Mouse (Mus musculus) lung, postnatal 0 days (tissue): ENCODE results near the gene H2-DMb2.

Source experiments
- CTCF ChIP-seq: IDR thresholded peaks from 2 replicates; pipeline ENCODE4 v1.5.1; 2016; ENCODE audit warnings: antibody characterized with exemption, mild to moderate bottlenecking
- EP300 ChIP-seq: IDR thresholded peaks from 2 replicates; pipeline ENCODE4 v1.6.1; 2016; ENCODE audit warnings: antibody characterized with exemption, mild to moderate bottlenecking, control low read depth

GRCm38 (mm10) chr17:34199050-34199619, 56.0 kb downstream of the H2-DMb2 start:
- no peak for TF ChIP-seq EP300
- TF ChIP-seq CTCF = no peak
